Mouse (Mus musculus): Measurements from ENCODE around the gene Aicda. TPM values are rescaled to one million over a fixed set of nuclear protein-coding genes. Genes with fewer than 3 reads are reported as not detected.

The Aicda gene
- total RNA-seq, 2 experiments from 2014 or later, result not detected

Other genes with a start within 250 kb of the Aicda start
- gene M6pr, start 245.1 kb upstream of the Aicda start, total RNA-seq (2015; ENCODE audit: low replicate concordance), result 53.2 and 57.5 TPM in 2 replicates
- gene M6pr, start 245.1 kb upstream of the Aicda start, total RNA-seq (2017; ENCODE audit: low replicate concordance), result 71.4 and 102 TPM in 2 replicates
- 1.7 and 15.9 TPM in 2 replicates for gene Phc1, start 213.2 kb upstream of the Aicda start, total RNA-seq (2015; ENCODE audit: low replicate concordance)
- gene Phc1, start 213.2 kb upstream of the Aicda start, total RNA-seq (2017; ENCODE audit: low replicate concordance), result 0.34 and 1.5 TPM in 2 replicates
- gene Rimklb, start 55.0 kb upstream of the Aicda start, total RNA-seq (2015; ENCODE audit: low replicate concordance), result not detected in 2 replicates
- gene Rimklb, start 55.0 kb upstream of the Aicda start, total RNA-seq (2017; ENCODE audit: low replicate concordance), result not detected in 2 replicates
- gene Mfap5, start 48.0 kb upstream of the Aicda start, total RNA-seq (2015; ENCODE audit: low replicate concordance), result not detected in 2 replicates
- not detected in 2 replicates for gene Mfap5, start 48.0 kb upstream of the Aicda start, total RNA-seq (2017; ENCODE audit: low replicate concordance)
- 11.5 and 16.5 TPM in 2 replicates for gene Apobec1, start 48.6 kb downstream of the Aicda start, total RNA-seq (2015; ENCODE audit: low replicate concordance)
- gene Apobec1, start 48.6 kb downstream of the Aicda start, total RNA-seq (2017; ENCODE audit: low replicate concordance), result 12.0 and 23.2 TPM in 2 replicates
- gene Gdf3, start 56.3 kb downstream of the Aicda start, total RNA-seq (2015; ENCODE audit: low replicate concordance), result 3.6 TPM in 1 of 2 replicates, not detected in the other
- gene Gdf3, start 56.3 kb downstream of the Aicda start, total RNA-seq (2017; ENCODE audit: low replicate concordance), result 0.51 and 0.98 TPM in 2 replicates
- gene Dppa3, start 72.6 kb downstream of the Aicda start, total RNA-seq (2015; ENCODE audit: low replicate concordance), result not detected in 2 replicates
- gene Dppa3, start 72.6 kb downstream of the Aicda start, total RNA-seq (2017; ENCODE audit: low replicate concordance), result not detected in 2 replicates
- gene Nanog, start 153.7 kb downstream of the Aicda start, total RNA-seq (2015; ENCODE audit: low replicate concordance), result not detected in 2 replicates
- not detected in 2 replicates for gene Nanog, start 153.7 kb downstream of the Aicda start, total RNA-seq (2017; ENCODE audit: low replicate concordance)
- gene Slc2a3, start 247.8 kb downstream of the Aicda start, total RNA-seq (2015; ENCODE audit: low replicate concordance), result 7.5 and 15.7 TPM in 2 replicates
- 19.1 and 19.4 TPM in 2 replicates for gene Slc2a3, start 247.8 kb downstream of the Aicda start, total RNA-seq (2017; ENCODE audit: low replicate concordance)